Mouse (Mus musculus) megakaryocyte, embryonic 14.5 days (primary cell): ENCODE results near the gene Slmap. TPM values are rescaled to one million over a fixed set of nuclear protein-coding genes. Genes with fewer than 3 reads are reported as not detected.

ENCODE experiments used
- H3K27me3 ChIP-seq: replicated peaks from 2 replicates; pipeline ENCODE3; 2012; ENCODE audit warnings: inconsistent platforms
- H3K36me3 ChIP-seq: replicated peaks from 2 replicates; pipeline ENCODE3; 2012; ENCODE audit warnings: low read length, inconsistent platforms, mixed read lengths
- H3K4me1 ChIP-seq: 2 replicates; pipeline ENCODE4 v1.6.1; 2012; ENCODE audit warnings: inconsistent platforms
- H3K4me3 ChIP-seq: replicated peaks from 2 replicates; pipeline ENCODE3; 2012; ENCODE audit warnings: moderate library complexity, mild to moderate bottlenecking, inconsistent platforms
- H3K9me3 ChIP-seq: 2 replicates; pipeline ENCODE4 v1.6.1; 2012; ENCODE audit warnings: inconsistent platforms
- FLI1 ChIP-seq: IDR thresholded peaks from 2 replicates; pipeline ENCODE4 v1.6.1; 2012; ENCODE audit warnings: low read length, inconsistent platforms, mixed read lengths
- GATA1 ChIP-seq: IDR thresholded peaks from 3 replicates; pipeline ENCODE4 v1.6.1; 2012; ENCODE audit warnings: mixed read lengths, low read length, inconsistent platforms, borderline replicate concordance
- polyA plus RNA-seq: library from polyadenylated mRNA; stranded (reverse); fragments of >175 nt; gene quantifications from 2 replicates; pipeline ENCODE4 v1.2.3, GENCODE M21; 2012; ENCODE audit warnings: low replicate concordance; ENCODE audit not compliant: insufficient read depth

Slmap gene
- polyA plus RNA-seq, 1 experiment = 9.8 TPM

DNA sequence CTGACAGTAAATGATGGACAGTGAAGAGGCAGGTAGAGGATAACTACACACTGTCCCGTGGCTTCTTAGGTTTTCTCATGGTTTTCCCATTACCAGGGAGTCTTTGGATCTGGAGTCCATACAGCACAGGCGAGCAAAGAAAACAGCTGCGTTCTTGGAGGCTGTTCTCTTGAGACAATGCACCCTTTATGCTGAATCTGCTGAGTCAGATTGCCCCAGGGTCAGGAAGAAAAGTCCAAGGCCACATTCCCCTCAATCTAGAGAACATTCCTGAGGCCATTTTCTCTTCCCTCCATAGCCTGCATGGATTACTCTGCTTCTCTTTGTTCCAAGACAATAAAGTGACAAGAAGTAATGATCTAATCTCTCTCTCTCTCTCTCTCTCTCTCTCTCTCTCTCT, 155.7 kb downstream of the Slmap start:
- Histone ChIP-seq H3K9me3 (no peaks in the 10 kb centered on the region), H3K36me3 (no peaks in the 10 kb centered on the region), H3K4me3 (no peak overlapping the region), H3K27me3 (peaks cover 9% of the 10 kb centered on the region), H3K4me1 (no peaks in the 10 kb centered on the region)
- TF ChIP-seq FLI1 (no peak), GATA1 (no peak)

DNA sequence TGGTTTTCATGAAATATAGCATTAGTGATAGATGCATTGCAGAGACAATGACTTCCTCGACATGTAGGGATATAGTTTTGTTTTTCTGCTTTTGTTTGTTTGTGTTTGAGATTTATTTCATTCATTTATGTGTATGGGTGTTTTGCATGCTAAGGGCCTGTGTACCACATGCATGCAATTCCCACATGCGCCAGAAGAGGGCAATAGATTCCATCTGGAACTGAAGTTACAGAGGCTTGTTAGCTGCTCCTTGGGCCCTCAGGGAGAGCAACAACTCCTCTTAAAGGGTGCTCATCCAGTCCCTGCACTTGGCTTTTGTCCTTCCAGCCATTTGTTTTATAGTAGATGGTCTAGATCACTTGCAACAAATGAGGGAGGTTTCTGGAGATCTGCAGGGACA, 158.1 kb downstream of the Slmap start:
- Histone ChIP-seq H3K4me1 (no peaks in the 10 kb centered on the region), H3K27me3 (peaks cover 14% of the 10 kb centered on the region), H3K4me3 (no peak overlapping the region), H3K9me3 (peaks cover 4% of the 10 kb centered on the region; the same call in 1 of the 2 replicates), H3K36me3 (no peaks in the 10 kb centered on the region)
- TF ChIP-seq FLI1 (no peak), GATA1 (no peak)

Other genes with a start within 250 kb of the Slmap start
- 0.89 and 1.7 TPM in 2 replicates for gene Dennd6a, start 38.9 kb upstream of the Slmap start, polyA plus RNA-seq
- 135 and 173 TPM in 2 replicates for gene Arf4, start 103.1 kb upstream of the Slmap start, polyA plus RNA-seq
- gene Pde12, start 135.0 kb upstream of the Slmap start, polyA plus RNA-seq = 4.6 and 5.2 TPM in 2 replicates
- not detected in 2 replicates for gene Dnah12, start 158.3 kb upstream of the Slmap start, polyA plus RNA-seq